ENCODE assay signal across 13 mouse cellular contexts in the genomic region with DNA sequence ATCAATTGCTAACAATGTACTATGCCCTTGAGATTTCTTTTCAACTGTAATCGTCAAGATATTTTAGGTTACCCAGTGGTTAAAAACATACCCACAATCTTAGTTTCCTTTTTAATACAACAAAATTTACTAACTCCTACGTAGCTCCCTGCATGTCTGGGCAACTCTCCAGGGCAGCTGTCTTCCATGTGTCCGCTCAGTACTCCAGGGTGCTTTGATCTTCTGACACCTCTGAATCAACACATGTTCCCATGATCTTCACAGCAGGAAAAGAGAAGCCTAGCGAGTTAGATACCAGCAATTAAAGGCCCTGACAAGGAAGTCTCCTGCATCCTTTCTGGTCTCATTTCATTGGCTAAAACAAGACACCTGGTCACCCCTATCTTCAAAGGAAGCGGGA.
DNase-seq lines count a peak whose midpoint lies in the region; ATAC-seq and TF ChIP-seq lines count a peak whose summit lies in the region.
"Had no signal": no experiment of that assay in that cellular context is flagged by ENCODE, and none has a peak within 500 bp of the region (broad histone marks: within the 10 kb centered on the region; RNA-seq: fewer than 3 reads in every experiment).

No protein-coding gene starts in this region.

- DNase-seq in hindbrain, postnatal 0 days (ENCODE audit: low spot score) = peak; percentile 12
- DNase-seq in hindbrain, embryonic 11.5 days (ENCODE audit: low spot score) = no peak
- DNase-seq in 3T3-L1 (ENCODE audit: low read depth, low spot score) (peak; percentile 31), NIH3T3 (ENCODE audit: low read depth) (peak; percentile 47)
- peak; percentile 44 to 60 for DNase-seq in kidney, postnatal 36 days
- no peak for DNase-seq in liver, embryonic 11.5 days (ENCODE audit: low spot score)
- no peak for DNase-seq in left cerebral cortex, postnatal 36 days (ENCODE audit: low spot score in 2 of 2)
- DNase-seq: cerebellum, adult 18-20 months; forebrain, postnatal 0 days had no signal

- intact Hi-C loops in left cerebral cortex, postnatal 36 days (cut with DNase I) = no loop called here

- H3K27ac ChIP-seq in hindbrain, postnatal 0 days = no peak overlapping the region
- H3K27ac ChIP-seq in hindbrain, embryonic 11.5 days (ENCODE audit: low read depth, low read length) = no peak overlapping the region
- H3K27ac ChIP-seq in liver, embryonic 11.5 days (ENCODE audit: low read depth, low read length) = no peak overlapping the region
- H3K27ac ChIP-seq: embryonic facial prominence, embryonic 15.5 days; heart, adult 2 months; liver, embryonic 14.5 days had no signal

- no peak for ATAC-seq in hindbrain, postnatal 0 days
- no peak for ATAC-seq in hindbrain, embryonic 11.5 days (ENCODE audit: low FRiP score)
- no peak for ATAC-seq in liver, embryonic 11.5 days (replicated peaks; ENCODE audit: low FRiP score)
- ATAC-seq: forebrain, postnatal 0 days; hindbrain, embryonic 16.5 days had no signal

- H3K9me3 ChIP-seq in hindbrain, postnatal 0 days (ENCODE audit: low read length) = no peaks in the 10 kb centered on the region
- H3K9me3 ChIP-seq in hindbrain, embryonic 11.5 days (ENCODE audit: control insufficient read depth, low read length) = no peaks in the 10 kb centered on the region
- no peaks in the 10 kb centered on the region for H3K9me3 ChIP-seq in liver, embryonic 11.5 days (ENCODE audit: control insufficient read depth, low read length)
- H3K9me3 ChIP-seq: embryonic facial prominence, embryonic 15.5 days had no signal

- no peaks in the 10 kb centered on the region for H3K27me3 ChIP-seq in hindbrain, postnatal 0 days (ENCODE audit: insufficient read depth, low read length)
- H3K27me3 ChIP-seq in hindbrain, embryonic 11.5 days (ENCODE audit: control insufficient read depth, insufficient read depth, low read length) = no peaks in the 10 kb centered on the region
- no peaks in the 10 kb centered on the region for H3K27me3 ChIP-seq in liver, embryonic 11.5 days (replicated peaks; ENCODE audit: control insufficient read depth, insufficient read depth, low read length)
- H3K27me3 ChIP-seq: embryonic facial prominence, embryonic 15.5 days had no signal

- no peak overlapping the region for H3K9ac ChIP-seq in hindbrain, postnatal 0 days (replicated peaks; ENCODE audit: low read length)
- no peak overlapping the region for H3K9ac ChIP-seq in hindbrain, embryonic 11.5 days (ENCODE audit: low read depth, low read length)
- H3K9ac ChIP-seq in liver, embryonic 11.5 days (ENCODE audit: low read depth, low read length) = no peak overlapping the region
- H3K9ac ChIP-seq: embryonic facial prominence, embryonic 15.5 days; forebrain, postnatal 0 days; liver, embryonic 14.5 days had no signal

- H3K4me1 ChIP-seq in hindbrain, postnatal 0 days (ENCODE audit: insufficient read depth, low read length) = no peaks in the 10 kb centered on the region
- no peaks in the 10 kb centered on the region for H3K4me1 ChIP-seq in hindbrain, embryonic 11.5 days (replicated peaks; ENCODE audit: control insufficient read depth, insufficient read depth, low read length)
- H3K4me1 ChIP-seq in liver, embryonic 11.5 days (replicated peaks; ENCODE audit: control insufficient read depth, insufficient read depth, low read length) = no peaks in the 10 kb centered on the region
- H3K4me1 ChIP-seq: embryonic facial prominence, embryonic 15.5 days had no signal

- H3K4me2 ChIP-seq in hindbrain, postnatal 0 days (ENCODE audit: low read depth, low read length) = no peak overlapping the region
- H3K4me2 ChIP-seq in hindbrain, embryonic 11.5 days (replicated peaks; ENCODE audit: low read depth, low read length) = no peak overlapping the region
- no peak overlapping the region for H3K4me2 ChIP-seq in liver, embryonic 11.5 days
- H3K4me2 ChIP-seq: embryonic facial prominence, embryonic 15.5 days had no signal

- H3K4me3 ChIP-seq in hindbrain, postnatal 0 days (ENCODE audit: low read length) = no peak overlapping the region
- no peak overlapping the region for H3K4me3 ChIP-seq in hindbrain, embryonic 11.5 days (ENCODE audit: low read depth, low read length)
- no peak overlapping the region for H3K4me3 ChIP-seq in liver, embryonic 11.5 days (ENCODE audit: low read depth, low read length)
- H3K4me3 ChIP-seq: embryonic facial prominence, embryonic 15.5 days; heart, adult 2 months had no signal

- no peaks in the 10 kb centered on the region for H3K36me3 ChIP-seq in hindbrain, postnatal 0 days (ENCODE audit: insufficient read depth, low read length)
- H3K36me3 ChIP-seq in hindbrain, embryonic 11.5 days (ENCODE audit: control insufficient read depth, insufficient read depth, low read length) = no peaks in the 10 kb centered on the region
- no peaks in the 10 kb centered on the region for H3K36me3 ChIP-seq in liver, embryonic 11.5 days (ENCODE audit: control insufficient read depth, insufficient read depth, low read length)
- H3K36me3 ChIP-seq: embryonic facial prominence, embryonic 15.5 days had no signal

- 65% methylated on average over 5 of the region's 5 CpGs for WGBS in hindbrain, postnatal 0 days
- 70% methylated on average over 5 of the region's 5 CpGs for WGBS in hindbrain, embryonic 11.5 days
- WGBS in liver, embryonic 11.5 days = 63% methylated on average over 5 of the region's 5 CpGs

- no peak for TF ChIP-seq CTCF in hindbrain, postnatal 0 days (IDR thresholded peaks at IDR 0.05; ENCODE audit: low read depth)

Comparison
In these comparisons a context has a peak if more than half of its experiments do, and no peak if none do; other contexts are left out.
1. DNase-seq: peak in hindbrain, postnatal 0 days (single experiment), 3T3-L1 (single experiment), NIH3T3 (single experiment) and kidney, postnatal 36 days (2 of 2); none in hindbrain, embryonic 11.5 days (single experiment), liver, embryonic 11.5 days (single experiment) and left cerebral cortex, postnatal 36 days (0 of 2).